Mouse (Mus musculus) embryonic fibroblast, embryonic 13.5 days (primary cell): ENCODE data around the gene 1700088E04Rik. TPM values are rescaled to one million over a fixed set of nuclear protein-coding genes. Genes with fewer than 3 reads are reported as not detected.
A peak's percentile ranks its signal among the peaks of the same experiment; 100 is the strongest.

Source experiments
- H3K27ac ChIP-seq: 2 replicates; pipeline ENCODE4 v1.5.1; 2012; ENCODE audit warnings: low read length, control low read depth, inconsistent platforms; ENCODE audit not compliant: insufficient read depth
- H3K4me1 ChIP-seq: 2 replicates; pipeline ENCODE4 v1.6.1; 2011; ENCODE audit warnings: low read length; ENCODE audit not compliant: control insufficient read depth, insufficient read depth
- H3K4me3 ChIP-seq: 2 replicates; pipeline ENCODE4 v1.5.1; 2011; ENCODE audit warnings: mild to moderate bottlenecking, control low read depth, low read length; ENCODE audit not compliant: insufficient read depth
- CTCF ChIP-seq: IDR thresholded peaks from 2 replicates; pipeline ENCODE4 v1.5.1; 2011; ENCODE audit warnings: mild to moderate bottlenecking, control low read depth, low read length, moderate library complexity, borderline replicate concordance; ENCODE audit not compliant: insufficient read depth
- POLR2A ChIP-seq: IDR thresholded peaks from 2 replicates; pipeline ENCODE4 v1.6.1; 2011; ENCODE audit warnings: low read depth, mild to moderate bottlenecking, control low read depth, low read length, moderate library complexity
- polyA plus RNA-seq: library from polyadenylated mRNA; stranded (reverse); fragments of >200 nt; gene quantifications from 2 replicates; pipeline ENCODE4 v1.2.4, GENCODE M21; 2011; ENCODE audit warnings: low read depth; ENCODE audit not compliant: missing spikeins, insufficient read length

Gene 1700088E04Rik
- polyA plus RNA-seq, 1 experiment, result 2.2 TPM

DNA sequence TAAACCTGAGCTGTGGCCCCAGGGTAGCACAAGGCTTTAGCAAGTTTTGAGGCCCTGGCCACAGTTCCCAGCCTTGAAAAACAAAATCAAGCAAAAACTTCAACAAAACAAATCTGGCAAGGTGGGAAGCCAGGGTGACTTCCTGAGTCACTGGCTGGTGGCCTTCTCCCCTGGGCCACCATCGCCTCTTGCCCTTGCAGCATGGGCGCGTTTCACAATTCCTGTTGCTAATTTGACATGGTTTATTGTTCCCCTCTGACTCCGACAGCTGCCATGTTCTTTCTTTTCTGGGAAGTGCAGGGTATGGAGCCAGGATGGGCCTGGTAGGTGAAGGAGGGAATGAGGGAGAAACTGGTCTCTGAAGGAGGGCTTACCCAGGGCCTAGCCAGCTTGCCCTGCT is 18.9 kb downstream of the 1700088E04Rik start:
- no peak overlapping the region for H3K4me3 ChIP-seq
- TF ChIP-seq POLR2A, result no peak
- no peaks in the 10 kb centered on the region for H3K4me1 ChIP-seq
- no peak overlapping the region for H3K27ac ChIP-seq

DNA sequence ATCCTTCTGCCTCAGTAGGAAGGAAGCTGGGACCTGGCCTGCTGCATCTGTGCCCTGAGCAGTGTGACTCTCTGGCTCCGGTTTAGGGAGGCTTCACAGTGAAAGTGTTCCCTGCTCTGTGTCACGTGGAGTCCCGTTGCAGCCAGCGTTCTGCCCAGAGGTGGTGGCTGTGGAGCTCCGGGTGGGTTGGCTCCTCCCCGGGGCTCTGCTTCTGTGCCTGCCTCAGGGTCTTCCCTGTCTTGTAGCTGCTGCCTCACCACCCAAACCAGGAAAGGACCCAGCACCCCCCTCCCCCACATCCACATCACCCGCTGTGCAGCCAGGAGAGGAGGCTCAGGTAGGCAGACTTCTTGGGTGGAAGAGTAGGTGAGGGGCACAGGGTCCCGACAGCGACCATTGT is 21.6 kb downstream of the 1700088E04Rik start:
- Histone ChIP-seq H3K4me3 (no peak overlapping the region), H3K4me1 (no peaks in the 10 kb centered on the region), H3K27ac (no peak overlapping the region)
- TF ChIP-seq CTCF (no peak), POLR2A (no peak)

DNA sequence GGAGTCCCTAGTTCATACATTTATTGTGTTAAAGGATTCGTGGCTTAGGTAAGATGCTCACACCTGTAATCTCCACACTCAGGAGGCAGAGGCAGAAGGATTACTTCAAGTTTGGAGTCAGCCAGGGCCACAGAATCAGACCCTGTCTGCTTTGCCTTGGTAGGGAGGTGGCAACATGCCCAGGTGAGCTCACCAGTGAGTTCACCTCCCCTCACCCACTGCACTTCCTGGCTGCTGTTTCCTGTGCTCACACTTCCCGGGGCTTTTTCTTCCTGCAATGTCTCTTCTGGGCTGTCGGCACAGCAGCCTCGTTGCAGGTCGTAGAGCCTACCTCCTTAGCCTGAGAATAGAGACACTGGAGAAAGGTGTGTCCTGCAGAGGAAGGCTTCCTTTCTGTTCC is 25.8 kb downstream of the 1700088E04Rik start:
- Histone ChIP-seq H3K27ac (no peak overlapping the region), H3K4me1 (peaks cover 5% of the 10 kb centered on the region; the same call in 1 of the 2 replicates), H3K4me3 (no peak overlapping the region)
- TF ChIP-seq POLR2A (no peak), CTCF (no peak)

DNA sequence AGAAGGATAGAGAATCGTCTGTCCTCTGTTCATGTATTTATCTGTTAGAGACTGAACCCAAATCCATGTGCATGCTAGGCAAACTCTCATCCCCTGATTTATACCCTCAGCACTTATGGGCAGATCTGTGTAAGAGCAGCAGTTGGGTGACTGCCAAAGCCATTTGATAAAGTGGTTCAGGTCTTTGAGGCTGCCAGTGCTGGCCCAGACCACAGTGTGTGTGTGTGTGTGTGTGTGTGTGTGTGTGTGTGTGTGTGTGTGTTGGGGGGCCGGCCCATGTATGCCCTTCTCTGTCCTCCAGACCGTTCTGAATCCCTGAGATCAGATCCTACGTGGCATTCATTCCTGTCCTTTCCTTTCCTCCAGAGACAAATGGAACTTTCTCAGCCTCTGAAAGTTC is 29.3 kb downstream of the 1700088E04Rik start:
- no peak overlapping the region for H3K27ac ChIP-seq
- TF ChIP-seq POLR2A (no peak), CTCF (no peak)
- peaks cover 8% of the 10 kb centered on the region; the same call in 1 of the 2 replicates for H3K4me1 ChIP-seq
- H3K4me3 ChIP-seq, result no peak overlapping the region

DNA sequence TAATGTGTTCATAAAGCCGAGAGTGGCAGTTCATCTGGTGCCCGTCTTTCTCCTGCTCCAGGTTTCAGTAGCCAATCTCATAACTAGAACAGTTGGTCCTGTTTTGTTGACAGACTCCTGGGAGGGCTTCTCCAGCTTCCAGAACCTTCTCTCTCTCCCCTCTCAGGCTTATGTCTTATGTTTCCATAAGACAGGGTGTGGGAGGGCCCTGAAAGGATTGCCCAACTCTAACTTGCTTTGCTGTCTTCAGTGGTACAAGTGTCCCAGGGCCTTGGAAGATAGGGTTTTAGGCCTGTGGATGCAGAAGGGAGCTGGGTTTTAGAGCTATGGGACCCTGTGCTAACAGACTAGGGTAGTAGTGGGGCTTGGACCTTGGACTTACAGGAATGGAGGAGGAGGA is 30.5 kb downstream of the 1700088E04Rik start:
- Histone ChIP-seq H3K27ac (no peak overlapping the region), H3K4me1 (peaks cover 8% of the 10 kb centered on the region; the same call in 1 of the 2 replicates), H3K4me3 (peak overlapping the region; percentile 75)
- no peak for TF ChIP-seq CTCF

DNA sequence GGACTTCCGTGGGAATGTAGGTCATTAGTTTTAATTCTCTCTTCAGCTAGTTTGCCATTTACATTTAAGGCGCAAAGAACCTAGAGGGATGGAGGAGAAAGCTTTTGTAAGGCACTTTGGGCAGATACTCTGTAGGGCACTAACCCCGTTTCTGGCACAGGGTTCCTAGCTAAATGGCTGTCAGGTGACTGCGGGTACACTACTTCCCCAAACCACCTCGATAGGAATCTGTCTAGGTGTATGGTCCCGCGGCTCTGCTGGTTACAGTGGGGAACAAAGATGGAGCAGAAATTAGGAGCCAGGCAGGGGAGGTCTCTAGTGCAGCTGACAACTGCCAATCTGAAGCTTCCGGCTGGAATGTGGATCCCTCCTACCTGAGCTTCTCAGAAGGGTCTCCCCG is 31.0 kb downstream of the 1700088E04Rik start:
- H3K27ac ChIP-seq, result peak overlapping the region; percentile 92; the same call in 1 of the 2 replicates
- TF ChIP-seq CTCF, result no peak
- TF ChIP-seq POLR2A, result no peak
- peaks cover 8% of the 10 kb centered on the region; the same call in 1 of the 2 replicates for H3K4me1 ChIP-seq
- H3K4me3 ChIP-seq, result peak overlapping the region; percentile 75

DNA sequence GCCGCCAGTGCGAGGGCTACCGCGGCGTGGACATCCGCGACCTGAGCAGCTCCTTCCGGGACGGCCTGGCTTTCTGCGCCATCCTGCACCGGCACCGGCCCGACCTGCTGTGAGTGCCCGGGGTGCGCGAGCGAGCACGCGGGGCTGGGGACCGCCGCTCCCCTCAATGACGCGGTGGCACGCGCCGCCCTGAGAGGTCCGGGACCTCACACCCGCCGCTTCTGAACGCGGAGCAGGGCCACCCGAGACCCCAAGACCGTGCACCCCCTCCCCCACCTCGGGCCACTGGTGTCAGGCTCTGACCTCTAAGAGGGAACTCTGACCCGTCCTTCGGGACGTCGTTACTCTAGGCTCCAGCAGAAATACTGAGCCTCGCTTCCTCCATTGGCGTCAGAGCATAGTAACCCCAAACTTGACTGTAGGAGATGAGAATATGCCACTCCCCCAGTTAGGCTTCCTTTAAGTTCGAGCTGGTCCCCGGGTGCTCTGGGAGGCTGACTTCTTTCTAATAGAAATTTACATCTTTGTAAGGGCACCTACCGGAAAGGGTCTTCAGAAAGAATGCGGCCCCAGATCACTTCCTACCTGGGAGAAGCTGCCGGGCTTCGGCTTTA is 31.6 kb downstream of the 1700088E04Rik start:
- peaks cover 8% of the 10 kb centered on the region; the same call in 1 of the 2 replicates for H3K4me1 ChIP-seq
- H3K4me3 ChIP-seq, result peak overlapping the region; percentile 75
- H3K27ac ChIP-seq, result peak overlapping the region; percentile 92
- TF ChIP-seq CTCF (no peak), POLR2A (no peak)

DNA sequence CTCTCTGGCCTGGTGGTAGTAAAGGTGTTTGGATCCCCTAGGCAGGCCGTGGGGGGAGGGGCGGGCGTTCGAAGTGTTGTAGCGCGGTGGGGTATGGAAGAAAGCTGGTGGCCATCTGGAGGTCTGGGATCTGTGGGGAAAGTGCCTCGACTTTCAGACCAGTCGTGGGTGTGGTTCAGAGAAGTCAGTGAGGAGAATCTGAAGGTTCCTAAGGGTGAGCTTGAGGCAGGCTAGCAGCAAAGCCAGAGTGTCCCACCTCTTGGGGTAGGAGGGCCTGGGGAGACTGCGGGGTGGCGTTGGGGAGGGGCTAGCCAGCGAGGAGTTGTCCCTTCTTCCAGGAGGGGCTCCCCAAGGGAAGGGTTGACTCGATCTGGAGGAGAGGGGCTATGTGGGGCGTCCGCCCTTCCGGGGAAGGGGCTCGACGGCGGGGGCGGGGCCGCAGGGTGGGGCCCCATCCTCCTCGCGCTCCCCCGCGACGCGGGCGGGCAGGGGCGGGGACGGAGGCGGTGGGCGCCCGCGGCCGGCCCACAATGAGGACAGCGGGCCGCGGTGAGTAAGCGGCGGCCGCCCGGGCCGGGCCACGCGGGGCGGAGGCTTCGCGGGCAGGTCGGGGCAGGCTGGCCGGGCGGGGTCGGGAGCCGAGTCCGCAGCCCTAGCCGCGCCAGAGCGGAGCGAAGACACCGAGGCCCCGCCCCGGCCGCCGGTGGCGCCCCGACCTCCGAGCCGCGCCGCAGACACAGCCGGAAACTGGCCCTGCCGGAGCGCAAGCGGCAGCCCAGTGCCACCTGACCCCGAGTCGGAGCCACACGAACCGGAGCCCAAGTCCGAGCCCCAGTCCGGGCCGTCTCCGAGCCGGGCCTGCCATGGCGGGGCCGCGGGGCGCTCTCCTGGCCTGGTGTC is 32.4 kb downstream of the 1700088E04Rik start, which contains the start of gene Micall1:
Gene Micall1 (plus strand): TSS at position 478 of the 900 bp plus-strand sequence.
- peak within 1 kb of the TSS; percentile 98 for H3K27ac ChIP-seq
- TF ChIP-seq CTCF (no peak), POLR2A (peak; percentile 71)
- peaks cover 8% of the 10 kb centered on the region; the same call in 1 of the 2 replicates for H3K4me1 ChIP-seq
- H3K4me3 ChIP-seq, result peak within 1 kb of the TSS; percentile 75

DNA sequence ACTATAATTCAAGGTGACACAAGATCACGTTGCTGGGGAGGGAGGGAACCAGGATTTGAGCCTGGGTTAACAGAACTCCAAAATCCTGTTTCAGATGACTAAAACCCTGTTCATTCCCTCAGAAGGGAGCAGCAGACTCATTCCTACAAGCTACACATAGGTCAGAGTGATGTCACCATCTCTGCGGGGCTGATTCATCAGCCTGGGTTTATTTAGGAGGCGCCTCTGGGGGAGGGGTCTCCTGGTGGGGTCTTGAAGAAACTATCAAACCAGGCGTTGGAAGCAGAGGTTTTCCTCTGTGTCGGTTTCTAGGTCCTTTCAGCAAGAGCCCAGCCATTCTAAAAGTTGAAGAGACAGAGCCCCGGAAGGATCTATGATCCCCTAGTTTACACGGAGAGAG is 33.1 kb downstream of the 1700088E04Rik start:
- Histone ChIP-seq H3K4me1 (peaks cover 8% of the 10 kb centered on the region; the same call in 1 of the 2 replicates), H3K4me3 (peak overlapping the region; percentile 12; the same call in 1 of the 2 replicates), H3K27ac (peak overlapping the region; percentile 98)
- TF ChIP-seq CTCF, result no peak

DNA sequence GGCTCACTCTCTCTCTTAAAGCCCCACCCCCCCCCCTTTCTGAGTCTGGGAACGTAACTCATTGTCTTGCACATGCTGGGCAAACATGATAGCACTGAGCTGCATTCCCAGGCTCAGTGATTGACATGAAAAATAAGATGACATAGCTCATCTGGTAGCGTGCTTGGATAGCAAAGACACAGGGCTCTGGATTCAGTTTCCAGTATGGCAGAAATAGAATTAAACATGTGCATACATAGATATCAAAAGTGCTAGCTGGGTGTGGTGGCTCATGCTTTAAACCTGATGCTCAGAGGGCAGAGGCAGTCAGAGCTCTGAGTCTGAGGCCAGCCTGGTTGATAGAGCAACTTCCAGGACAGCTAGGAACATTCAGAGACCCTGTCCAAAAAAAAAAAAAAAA is 35.2 kb downstream of the 1700088E04Rik start:
- H3K4me1 ChIP-seq, result peaks cover 3% of the 10 kb centered on the region; the same call in 1 of the 2 replicates
- H3K4me3 ChIP-seq, result no peak overlapping the region
- TF ChIP-seq CTCF, result no peak
- TF ChIP-seq POLR2A, result no peak
- no peak overlapping the region for H3K27ac ChIP-seq
